Mouse (Mus musculus) heart, postnatal 0 days (tissue): ENCODE measurements at regions not wholly inside any gene's neighbourhood (a gene's known extent, or its start where the extent isn't known, plus 50 kb on each side); places are given as distances from the start of the nearest gene placed in this dataset.

Experiments used
- CTCF ChIP-seq: IDR thresholded peaks from 2 replicates; pipeline ENCODE4 v1.5.1; 2016; ENCODE audit warnings: antibody characterized with exemption, control low read depth, low read depth
- EP300 ChIP-seq: IDR thresholded peaks from 2 replicates; pipeline ENCODE4 v1.6.1; 2016; ENCODE audit warnings: antibody characterized with exemption, low read depth

GRCm38 (mm10) chrX:99602268-99602885, 131.3 kb upstream of the Pja1 start:
- no peak for TF ChIP-seq CTCF
- TF ChIP-seq EP300 = no peak
